Mouse (Mus musculus) thymus, adult 2 months (tissue): ENCODE measurements around the gene Ppm1h. TPM values are rescaled to one million over a fixed set of nuclear protein-coding genes. Genes with fewer than 3 reads are reported as not detected.

ENCODE experiments used
- DNase-seq: peaks from one replicate; pipeline ENCODE4 v3.0.0; 2021
- H3K27ac ChIP-seq: fragments of 200-500 bp; 2 replicates; pipeline ENCODE4 v1.5.1; 2012; ENCODE audit warnings: low read length, control low read depth; ENCODE audit not compliant: control insufficient read depth, insufficient read depth
- H3K27me3 ChIP-seq: fragments of 200-500 bp; 2 replicates; pipeline ENCODE4 v1.6.1; 2012; ENCODE audit warnings: mild to moderate bottlenecking, low read length, moderate library complexity, mixed read lengths; ENCODE audit not compliant: control insufficient read depth, insufficient read depth
- H3K36me3 ChIP-seq: fragments of 200-500 bp; 2 replicates; pipeline ENCODE4 v1.6.1; 2012; ENCODE audit warnings: mild to moderate bottlenecking, low read length, moderate library complexity; ENCODE audit not compliant: control insufficient read depth, insufficient read depth
- H3K4me1 ChIP-seq: fragments of 200-500 bp; replicated peaks from 2 replicates; pipeline ENCODE4 v1.6.1; 2012; ENCODE audit warnings: low read length; ENCODE audit not compliant: control insufficient read depth, insufficient read depth
- H3K4me3 ChIP-seq: fragments of 200-500 bp; 2 replicates; pipeline ENCODE4 v1.5.1; 2012; ENCODE audit warnings: mild to moderate bottlenecking, low read length, control low read depth, moderate library complexity; ENCODE audit not compliant: control insufficient read depth, insufficient read depth
- CTCF ChIP-seq: fragments of 200-500 bp; IDR thresholded peaks from 2 replicates; pipeline ENCODE4 v1.5.1; 2012; ENCODE audit warnings: mild to moderate bottlenecking, control low read depth, low read length, moderate library complexity, borderline replicate concordance; ENCODE audit not compliant: control insufficient read depth, poor library complexity, insufficient read depth; ENCODE audit errors: extremely low read depth
- POLR2A ChIP-seq: fragments of 200-500 bp; IDR thresholded peaks from 2 replicates; pipeline ENCODE4 v1.6.1; 2012; ENCODE audit warnings: mild to moderate bottlenecking, low read length, control low read depth, moderate library complexity; ENCODE audit not compliant: control insufficient read depth, poor library complexity, insufficient read depth; ENCODE audit errors: extremely low read depth
- WGBS: fragments of 180-500 bp; shearing (Covaris S2); methylation state at CpG from one replicate; pipeline ENCODE4 v1.1.7; 2018; 5-methylcytosine and 5-hydroxymethylcytosine counted together
- polyA plus RNA-seq: library from polyadenylated mRNA; depleted of rRNA; stranded (reverse); fragments of >200 nt; gene quantifications from 2 replicates; pipeline ENCODE4 v1.2.3, GENCODE M21; 2012

Ppm1h gene
- polyA plus RNA-seq, 1 experiment: 61.7 TPM

DNA sequence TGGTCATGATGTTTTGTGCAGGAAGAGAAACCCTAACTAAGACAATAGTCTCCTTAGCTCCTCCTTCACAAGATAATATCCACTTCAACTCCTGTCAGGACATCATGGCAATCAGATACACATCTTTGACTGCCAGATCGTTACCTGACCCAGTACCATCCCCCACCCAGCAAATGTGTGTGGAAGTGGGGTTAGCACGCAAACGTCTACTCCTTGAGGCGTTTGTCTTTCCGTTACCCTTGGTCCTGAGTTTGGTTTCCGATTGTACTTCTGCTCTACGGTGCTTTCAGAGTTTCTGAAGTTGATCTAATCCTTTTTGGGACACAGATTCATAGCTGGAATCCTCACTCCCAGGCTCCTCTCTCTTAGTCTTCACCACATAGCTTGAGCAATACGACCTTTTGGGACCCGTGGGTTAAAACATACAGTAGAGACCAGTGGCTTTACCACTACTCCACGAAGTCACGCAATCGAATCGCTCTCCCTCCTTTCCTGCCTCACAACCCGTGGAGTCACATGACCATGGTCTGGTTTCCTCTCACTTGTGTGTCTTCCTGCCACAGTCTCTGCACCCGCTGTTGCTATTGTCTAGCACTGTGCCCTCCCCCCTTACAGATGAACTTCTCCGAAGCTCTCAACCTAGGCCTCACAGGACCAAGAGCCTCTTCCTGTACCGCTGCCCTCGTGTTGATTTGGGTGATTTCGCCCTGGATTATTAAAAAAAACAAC lies 121.6 kb downstream of the Ppm1h start:
- peak overlapping the region; percentile 19 for H3K4me3 ChIP-seq
- H3K27me3 ChIP-seq: no peaks in the 10 kb centered on the region
- peak overlapping the region; percentile 96 for H3K27ac ChIP-seq
- peaks cover 15% of the 10 kb centered on the region; the same call in 1 of the 2 replicates for H3K36me3 ChIP-seq
- H3K4me1 ChIP-seq: peaks cover 36% of the 10 kb centered on the region
- WGBS: 3% methylated on average over 19 of the region's 19 CpGs
- peak; percentile 85 for DNase-seq
- TF ChIP-seq POLR2A: peak; percentile 51; the same call in 1 of the 2 replicates
- TF ChIP-seq CTCF: no peak

GRCm38 (mm10) chr10:122800732-122801110 lies 122.2 kb downstream of the Ppm1h start:
- H3K27me3 ChIP-seq: no peaks in the 10 kb centered on the region
- peaks cover 34% of the 10 kb centered on the region for H3K4me1 ChIP-seq
- peak overlapping the region; percentile 96 for H3K27ac ChIP-seq
- peaks cover 15% of the 10 kb centered on the region; the same call in 1 of the 2 replicates for H3K36me3 ChIP-seq
- peak; percentile 28 for DNase-seq
- no peak overlapping the region for H3K4me3 ChIP-seq
- WGBS: 10% methylated on average over 4 of the region's 4 CpGs
- TF ChIP-seq CTCF (no peak), POLR2A (no peak)

DNA sequence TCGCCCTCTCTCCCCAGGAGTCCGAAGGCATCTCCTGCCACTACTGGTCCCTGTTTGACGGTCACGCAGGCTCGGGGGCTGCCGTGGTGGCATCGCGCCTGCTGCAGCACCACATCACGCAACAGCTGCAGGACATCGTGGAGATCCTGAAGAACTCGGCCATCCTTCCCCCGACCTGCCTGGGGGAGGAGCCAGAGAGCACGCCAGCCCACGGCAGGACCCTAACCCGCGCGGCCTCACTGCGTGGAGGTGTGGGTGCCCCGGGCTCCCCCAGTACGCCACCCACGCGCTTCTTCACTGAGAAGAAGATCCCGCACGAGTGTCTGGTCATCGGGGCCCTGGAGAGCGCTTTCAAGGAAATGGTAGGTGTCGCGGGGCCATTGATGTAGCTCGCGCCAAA lies 123.7 kb downstream of the Ppm1h start:
- H3K27me3 ChIP-seq: no peaks in the 10 kb centered on the region

GRCm38 (mm10) chr10:122802901-122803300 lies 124.3 kb downstream of the Ppm1h start:
- Histone ChIP-seq H3K36me3 (peaks cover 15% of the 10 kb centered on the region; the same call in 1 of the 2 replicates), H3K4me1 (peaks cover 44% of the 10 kb centered on the region), H3K27me3 (no peaks in the 10 kb centered on the region), H3K4me3 (no peak overlapping the region), H3K27ac (no peak overlapping the region)
- no peak for DNase-seq
- TF ChIP-seq CTCF (no peak), POLR2A (no peak)
- 81% methylated on average over 7 of the region's 7 CpGs for WGBS

More for the DNA sequence above, 123.7 kb downstream of the Ppm1h start:
- H3K36me3 ChIP-seq: peaks cover 15% of the 10 kb centered on the region; the same call in 1 of the 2 replicates
- peaks cover 39% of the 10 kb centered on the region for H3K4me1 ChIP-seq
- WGBS: 84% methylated on average over 30 of the region's 30 CpGs
- DNase-seq: peak; percentile 62
- no peak for TF ChIP-seq POLR2A
- no peak for TF ChIP-seq CTCF
- no peak overlapping the region for H3K27ac ChIP-seq
- H3K4me3 ChIP-seq: no peak overlapping the region

GRCm38 (mm10) chr10:122803906-122804305 lies 125.3 kb downstream of the Ppm1h start:
- Histone ChIP-seq H3K4me3 (no peak overlapping the region), H3K4me1 (peaks cover 45% of the 10 kb centered on the region), H3K27me3 (no peaks in the 10 kb centered on the region), H3K27ac (no peak overlapping the region), H3K36me3 (peaks cover 15% of the 10 kb centered on the region; the same call in 1 of the 2 replicates)
- whole genome bisulfite sequencing: 16% methylated on average over 7 of the region's 7 CpGs
- peak; percentile 75 for DNase-seq
- no peak for TF ChIP-seq CTCF
- no peak for TF ChIP-seq POLR2A

GRCm38 (mm10) chr10:122805866-122806265 lies 127.3 kb downstream of the Ppm1h start:
- Histone ChIP-seq H3K4me3 (no peak overlapping the region), H3K27ac (peak overlapping the region; percentile 43), H3K4me1 (peaks cover 33% of the 10 kb centered on the region), H3K36me3 (peaks cover 15% of the 10 kb centered on the region; the same call in 1 of the 2 replicates), H3K27me3 (no peaks in the 10 kb centered on the region)
- no peak for DNase-seq
- TF ChIP-seq POLR2A (no peak), CTCF (no peak)
- WGBS: 56% methylated on average over 2 of the region's 2 CpGs
